Mouse (Mus musculus): Measurements from ENCODE around the gene Zc3h12a.

GRCm38 (mm10) chr4:125101334-125101733, 26.3 kb downstream of the Zc3h12a start:
- TF ChIP-seq CTCF (IDR thresholded peaks at IDR 0.05; ENCODE audit: extremely low read depth, insufficient read depth, insufficient read length, insufficient replicate concordance) (no peak), POLR2A (IDR thresholded peaks at IDR 0.05; ENCODE audit: low read depth, low read length) (no peak)

Data from spleen, adult 2 months (tissue).